Mouse (Mus musculus): ENCODE measurements around the gene Ptprn2. TPM values are rescaled to one million over a fixed set of nuclear protein-coding genes. Genes with fewer than 3 reads are reported as not detected.

Ptprn2 gene
- polyA plus RNA-seq, 1 experiment from 2014 or later = 0.13 TPM

DNA sequence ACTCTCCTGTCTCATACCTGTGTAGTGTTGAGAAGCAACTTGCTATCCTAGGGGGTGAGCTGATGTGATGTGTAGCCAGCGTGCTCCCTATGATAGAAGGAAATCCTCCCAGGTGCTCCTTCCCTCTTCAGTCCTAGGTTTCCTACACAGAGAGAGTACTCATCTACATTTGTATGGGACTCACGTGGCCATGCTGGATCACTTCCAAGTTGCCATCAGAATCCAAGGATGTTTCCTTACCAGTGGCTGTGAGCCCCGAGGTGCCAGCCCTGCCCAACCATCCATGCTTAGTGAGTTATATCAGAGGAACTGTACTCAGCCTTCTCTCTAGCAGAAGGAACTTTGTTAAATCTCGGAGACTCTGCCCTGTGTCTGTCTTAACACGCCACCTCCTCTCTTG is 729.4 kb downstream of the Ptprn2 start:
- no peaks in the 10 kb centered on the region for H3K9me3 ChIP-seq (replicated peaks)
- H3K36me3 ChIP-seq = no peaks in the 10 kb centered on the region
- no peaks in the 10 kb centered on the region for H3K4me1 ChIP-seq (replicated peaks)
- H3K4me3 ChIP-seq = no peak overlapping the region
- no peak overlapping the region for H3K4me2 ChIP-seq
- 70% methylated on average over 5 of the region's 5 CpGs for WGBS
- H3K27ac ChIP-seq = no peak overlapping the region
- no peak for ATAC-seq (replicated peaks; ENCODE audit: insufficient number of reproducible peaks, insufficient read depth, low FRiP score, low read depth)
- no peak overlapping the region for H3K9ac ChIP-seq
- H3K27me3 ChIP-seq = no peaks in the 10 kb centered on the region

DNA sequence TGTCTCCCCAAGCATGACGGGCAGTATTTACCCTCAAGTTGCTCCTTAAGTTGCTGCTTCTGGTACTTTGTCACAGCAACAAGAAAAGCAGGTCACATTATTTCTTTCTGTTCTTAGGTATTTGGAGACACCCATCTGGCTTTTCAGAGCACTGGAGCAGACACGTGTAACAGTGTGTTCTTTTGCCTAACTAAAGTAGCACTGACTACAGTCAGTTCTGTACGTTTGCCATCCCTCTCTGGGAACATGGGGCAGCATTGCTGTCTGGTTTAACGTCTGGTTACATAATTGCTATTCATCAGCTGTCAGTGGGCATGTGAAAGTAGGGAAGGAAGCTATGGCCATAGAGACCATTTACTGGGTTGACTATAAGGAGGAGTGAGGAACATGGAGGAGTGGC is 736.4 kb downstream of the Ptprn2 start:
- no peak for ATAC-seq (replicated peaks; ENCODE audit: insufficient number of reproducible peaks, insufficient read depth, low FRiP score, low read depth)
- Histone ChIP-seq H3K4me2 (no peak overlapping the region), H3K9ac (no peak overlapping the region), H3K9me3 (replicated peaks) (no peaks in the 10 kb centered on the region), H3K36me3 (no peaks in the 10 kb centered on the region), H3K4me3 (no peak overlapping the region), H3K4me1 (replicated peaks) (0 out of 2 replicates have a peak, but pooled peaks cover 2% of the 10 kb centered on the region), H3K27ac (no peak overlapping the region), H3K27me3 (no peaks in the 10 kb centered on the region)
- 80% methylated on average over 4 of the region's 4 CpGs for WGBS

DNA sequence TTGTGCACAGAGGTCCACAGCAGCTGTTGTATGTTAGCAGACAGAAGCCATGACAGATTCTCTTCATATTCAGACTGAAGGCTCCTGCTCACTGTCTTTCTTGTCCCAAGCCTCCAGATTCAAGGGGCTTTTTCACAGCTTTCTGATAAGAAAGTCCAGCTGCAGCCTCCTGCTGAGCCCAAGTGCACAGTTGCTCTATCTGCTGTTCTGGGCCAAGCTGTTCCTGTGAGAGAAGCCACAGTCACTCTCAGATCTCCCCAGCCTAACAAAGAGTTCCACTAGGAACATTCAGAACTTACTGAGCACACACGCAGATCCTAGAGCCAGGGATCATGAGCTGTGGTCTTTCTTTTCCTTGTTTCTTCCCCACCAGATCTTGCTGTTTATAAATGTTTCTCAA is 738.5 kb downstream of the Ptprn2 start:
- Histone ChIP-seq H3K27ac (no peak overlapping the region), H3K36me3 (no peaks in the 10 kb centered on the region), H3K9me3 (replicated peaks) (no peaks in the 10 kb centered on the region), H3K4me2 (no peak overlapping the region), H3K27me3 (no peaks in the 10 kb centered on the region), H3K4me3 (no peak overlapping the region), H3K4me1 (replicated peaks) (0 out of 2 replicates have a peak, but pooled peaks cover 2% of the 10 kb centered on the region), H3K9ac (no peak overlapping the region)
- no peak for ATAC-seq (replicated peaks; ENCODE audit: insufficient number of reproducible peaks, insufficient read depth, low FRiP score, low read depth)
- WGBS = 50% methylated on average over 1 of the region's 1 CpGs

DNA sequence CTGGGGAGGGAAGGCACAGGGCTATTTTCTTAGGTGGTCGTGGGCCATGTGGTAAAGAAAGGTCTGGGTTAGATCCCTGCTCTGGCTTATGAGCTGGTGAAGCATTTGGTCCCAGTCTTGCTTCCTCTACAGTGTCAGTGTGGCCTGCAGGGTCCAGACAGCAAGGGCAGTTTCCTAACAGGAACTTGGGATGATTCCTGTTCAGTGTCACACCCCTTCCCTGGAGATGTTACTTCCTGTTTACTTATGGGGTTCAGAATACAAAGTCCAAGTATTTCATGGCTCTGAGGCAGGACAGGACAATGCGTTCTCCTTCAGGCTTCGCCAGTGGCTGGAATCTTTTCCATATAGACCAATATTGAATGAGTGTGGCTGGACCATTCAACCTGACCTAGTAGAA is 741.7 kb downstream of the Ptprn2 start:
- Histone ChIP-seq H3K27me3 (no peaks in the 10 kb centered on the region), H3K4me1 (replicated peaks) (0 out of 2 replicates have a peak, but pooled peaks cover 2% of the 10 kb centered on the region), H3K4me2 (no peak overlapping the region), H3K9me3 (replicated peaks) (no peaks in the 10 kb centered on the region), H3K9ac (no peak overlapping the region), H3K4me3 (no peak overlapping the region), H3K27ac (no peak overlapping the region), H3K36me3 (no peaks in the 10 kb centered on the region)
- 59% methylated on average over 3 of the region's 3 CpGs for WGBS
- ATAC-seq (replicated peaks; ENCODE audit: insufficient number of reproducible peaks, insufficient read depth, low FRiP score, low read depth) = 0 out of 2 replicates have a peak, but pooled peaks have one; percentile 19

DNA sequence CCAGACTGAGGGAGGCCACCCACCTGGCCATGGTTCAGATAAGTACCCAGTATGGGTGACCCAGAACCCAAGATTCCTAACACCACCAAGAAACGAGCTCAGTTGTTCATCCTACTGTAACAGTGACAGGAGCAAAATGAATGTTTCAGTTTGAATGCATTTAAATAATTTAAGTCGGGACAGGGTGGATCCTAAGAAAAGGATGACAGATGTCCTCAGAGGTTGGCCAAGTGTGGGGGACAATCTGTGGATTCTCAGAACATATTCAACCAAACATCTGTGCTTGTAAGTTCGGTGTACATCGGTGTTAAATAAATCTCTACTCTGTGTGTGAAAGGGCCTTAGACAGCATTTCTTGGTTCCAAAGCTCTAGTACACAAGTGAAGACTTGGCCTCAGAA is 743.9 kb downstream of the Ptprn2 start:
- H3K4me2 ChIP-seq = no peak overlapping the region
- no peaks in the 10 kb centered on the region for H3K4me1 ChIP-seq (replicated peaks)
- no peaks in the 10 kb centered on the region for H3K9me3 ChIP-seq (replicated peaks)
- H3K4me3 ChIP-seq = no peak overlapping the region
- WGBS = 83% methylated on average over 4 of the region's 4 CpGs
- ATAC-seq (replicated peaks; ENCODE audit: insufficient number of reproducible peaks, insufficient read depth, low FRiP score, low read depth) = no peak
- no peaks in the 10 kb centered on the region for H3K36me3 ChIP-seq
- no peaks in the 10 kb centered on the region for H3K27me3 ChIP-seq
- H3K9ac ChIP-seq = no peak overlapping the region
- no peak overlapping the region for H3K27ac ChIP-seq

DNA sequence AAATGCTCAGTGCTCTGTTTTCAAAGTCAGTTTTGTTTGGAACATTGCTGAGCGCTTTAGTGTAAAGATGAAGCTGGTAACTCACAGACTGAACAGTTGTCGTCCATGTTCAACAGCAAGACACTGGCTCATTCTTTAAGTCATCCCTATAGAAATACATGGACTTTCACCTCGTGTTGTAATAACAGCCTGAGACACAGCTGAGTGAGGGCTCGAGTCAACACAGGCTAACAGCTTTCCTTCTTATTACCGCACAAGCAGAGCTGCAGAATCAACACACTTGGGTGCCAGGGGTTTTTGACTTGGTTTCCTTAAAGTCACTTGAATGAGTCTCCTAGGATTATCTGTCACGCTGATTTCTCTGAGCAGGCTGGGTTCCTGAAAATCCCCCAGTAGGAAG is 744.8 kb downstream of the Ptprn2 start:
- H3K4me2 ChIP-seq = no peak overlapping the region
- no peaks in the 10 kb centered on the region for H3K4me1 ChIP-seq (replicated peaks)
- ATAC-seq (replicated peaks; ENCODE audit: insufficient number of reproducible peaks, insufficient read depth, low FRiP score, low read depth) = no peak
- no peaks in the 10 kb centered on the region for H3K36me3 ChIP-seq
- H3K27ac ChIP-seq = no peak overlapping the region
- no peaks in the 10 kb centered on the region for H3K9me3 ChIP-seq (replicated peaks)
- WGBS = 82% methylated on average over 6 of the region's 6 CpGs
- H3K4me3 ChIP-seq = no peak overlapping the region
- no peaks in the 10 kb centered on the region for H3K27me3 ChIP-seq
- no peak overlapping the region for H3K9ac ChIP-seq

DNA sequence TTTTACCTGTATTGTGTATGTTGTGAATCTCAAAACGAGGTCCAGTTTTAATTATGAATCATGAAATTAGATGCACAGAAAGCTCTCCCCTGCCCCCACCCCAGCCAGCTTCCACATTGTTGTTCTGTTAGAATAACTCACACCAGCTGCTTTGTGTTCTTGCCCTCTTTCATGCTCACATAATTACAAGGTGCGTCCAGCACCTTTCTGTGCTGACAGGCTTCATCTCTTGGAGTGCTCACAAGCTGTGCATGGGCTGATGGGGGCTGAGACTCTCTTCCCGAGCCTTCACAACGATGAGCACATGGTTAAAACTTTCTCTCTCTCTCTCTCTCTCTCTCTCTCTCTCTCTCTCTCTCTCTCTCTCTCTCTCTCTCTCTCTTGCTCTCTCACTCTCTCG is 746.3 kb downstream of the Ptprn2 start:
- WGBS = 44% methylated on average over 5 of the region's 5 CpGs
- Histone ChIP-seq H3K9ac (no peak overlapping the region), H3K27me3 (no peaks in the 10 kb centered on the region), H3K4me2 (no peak overlapping the region), H3K4me3 (no peak overlapping the region), H3K36me3 (no peaks in the 10 kb centered on the region), H3K4me1 (replicated peaks) (no peaks in the 10 kb centered on the region), H3K27ac (no peak overlapping the region), H3K9me3 (replicated peaks) (no peaks in the 10 kb centered on the region)
- no peak for ATAC-seq (replicated peaks; ENCODE audit: insufficient number of reproducible peaks, insufficient read depth, low FRiP score, low read depth)

DNA sequence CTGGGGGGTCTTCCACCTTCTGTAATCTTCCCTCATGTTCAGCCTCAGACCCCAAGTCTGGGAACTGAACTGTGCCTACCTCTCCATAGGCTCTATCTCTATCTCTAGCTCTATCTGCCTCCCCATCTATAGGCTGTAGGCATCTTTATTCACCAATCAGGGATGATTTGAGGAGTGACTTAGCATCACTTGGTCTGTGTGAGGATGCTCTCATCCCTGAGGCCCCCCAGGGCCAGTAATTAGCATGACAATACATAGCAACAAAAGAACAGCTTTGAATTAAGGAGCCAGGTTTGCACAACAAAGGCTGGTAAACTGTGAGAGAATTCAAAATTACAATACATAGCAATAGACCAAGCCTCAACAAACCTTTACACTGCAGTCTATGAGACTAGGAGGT is 749.6 kb downstream of the Ptprn2 start:
- no peaks in the 10 kb centered on the region for H3K9me3 ChIP-seq (replicated peaks)
- no peaks in the 10 kb centered on the region for H3K36me3 ChIP-seq
- no peak overlapping the region for H3K27ac ChIP-seq
- H3K4me2 ChIP-seq = no peak overlapping the region
- H3K9ac ChIP-seq = no peak overlapping the region
- H3K4me1 ChIP-seq (replicated peaks) = no peaks in the 10 kb centered on the region
- H3K4me3 ChIP-seq = no peak overlapping the region
- no peak for ATAC-seq (replicated peaks; ENCODE audit: insufficient number of reproducible peaks, insufficient read depth, low FRiP score, low read depth)
- no peaks in the 10 kb centered on the region for H3K27me3 ChIP-seq

DNA sequence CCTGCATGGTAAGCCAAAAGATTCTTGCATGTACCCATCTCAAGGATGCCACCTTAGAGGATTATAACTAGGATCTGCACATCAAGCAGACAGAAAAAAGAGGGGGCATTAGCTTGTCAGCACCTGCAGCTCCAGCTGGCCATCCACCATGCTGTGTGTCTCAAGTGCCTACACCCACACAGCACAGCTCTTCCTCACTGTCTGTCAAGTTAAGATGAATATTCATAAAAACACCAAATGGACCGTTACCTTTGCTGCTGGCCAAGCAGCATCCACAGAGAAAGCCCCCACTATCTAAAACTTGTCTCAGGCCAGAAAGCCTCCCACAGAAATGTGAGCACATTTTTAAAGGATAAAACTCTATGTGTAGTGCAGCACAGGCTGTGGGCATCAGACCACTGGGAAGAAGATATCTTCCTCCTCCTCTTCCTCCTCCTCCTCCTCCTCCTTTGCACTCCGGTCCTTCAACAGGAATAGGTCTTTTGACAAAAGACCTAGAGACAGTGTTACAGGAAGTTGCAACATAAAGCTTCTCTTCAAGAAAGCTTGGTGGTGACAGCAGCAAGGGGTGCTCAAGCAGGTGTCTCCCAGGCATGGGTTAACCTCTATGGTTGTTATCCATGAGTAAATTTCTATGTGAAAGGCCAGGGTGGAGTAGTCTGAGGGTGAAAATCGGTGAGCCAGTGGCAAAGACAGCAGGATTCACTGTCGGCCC is 750.7 kb downstream of the Ptprn2 start:
- no peaks in the 10 kb centered on the region for H3K9me3 ChIP-seq (replicated peaks)
- WGBS = 64% methylated on average over 4 of the region's 4 CpGs
- no peak overlapping the region for H3K9ac ChIP-seq
- no peaks in the 10 kb centered on the region for H3K4me1 ChIP-seq (replicated peaks)
- H3K36me3 ChIP-seq = no peaks in the 10 kb centered on the region
- H3K27me3 ChIP-seq = no peaks in the 10 kb centered on the region
- no peak overlapping the region for H3K4me2 ChIP-seq
- H3K27ac ChIP-seq = no peak overlapping the region
- H3K4me3 ChIP-seq = no peak overlapping the region
- no peak for ATAC-seq (replicated peaks; ENCODE audit: insufficient number of reproducible peaks, insufficient read depth, low FRiP score, low read depth)

DNA sequence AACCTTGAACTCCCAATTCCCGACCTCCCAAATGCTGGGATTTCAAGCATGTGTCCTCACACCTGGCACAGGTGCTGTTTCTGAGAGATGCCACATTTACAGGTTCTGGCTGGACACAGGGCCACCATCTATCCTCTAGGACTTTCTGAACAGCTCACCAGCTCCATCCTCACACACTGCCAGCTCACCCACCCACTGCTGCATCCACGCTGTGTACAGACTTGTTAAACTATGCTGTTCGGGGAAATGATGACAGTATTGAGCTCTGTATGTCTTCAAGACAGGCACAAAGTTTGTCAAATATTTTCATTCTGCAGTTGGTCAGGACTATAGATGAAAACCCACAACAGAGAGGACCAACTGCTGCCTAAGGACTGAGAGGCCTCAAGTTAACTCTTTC is 751.5 kb downstream of the Ptprn2 start:
- no peak overlapping the region for H3K4me2 ChIP-seq
- no peak for ATAC-seq (replicated peaks; ENCODE audit: insufficient number of reproducible peaks, insufficient read depth, low FRiP score, low read depth)
- WGBS = 80% methylated on average over 3 of the region's 3 CpGs
- no peaks in the 10 kb centered on the region for H3K9me3 ChIP-seq (replicated peaks)
- H3K27me3 ChIP-seq = no peaks in the 10 kb centered on the region
- no peak overlapping the region for H3K9ac ChIP-seq
- H3K4me3 ChIP-seq = no peak overlapping the region
- H3K27ac ChIP-seq = no peak overlapping the region
- no peaks in the 10 kb centered on the region for H3K36me3 ChIP-seq
- no peaks in the 10 kb centered on the region for H3K4me1 ChIP-seq (replicated peaks)

DNA sequence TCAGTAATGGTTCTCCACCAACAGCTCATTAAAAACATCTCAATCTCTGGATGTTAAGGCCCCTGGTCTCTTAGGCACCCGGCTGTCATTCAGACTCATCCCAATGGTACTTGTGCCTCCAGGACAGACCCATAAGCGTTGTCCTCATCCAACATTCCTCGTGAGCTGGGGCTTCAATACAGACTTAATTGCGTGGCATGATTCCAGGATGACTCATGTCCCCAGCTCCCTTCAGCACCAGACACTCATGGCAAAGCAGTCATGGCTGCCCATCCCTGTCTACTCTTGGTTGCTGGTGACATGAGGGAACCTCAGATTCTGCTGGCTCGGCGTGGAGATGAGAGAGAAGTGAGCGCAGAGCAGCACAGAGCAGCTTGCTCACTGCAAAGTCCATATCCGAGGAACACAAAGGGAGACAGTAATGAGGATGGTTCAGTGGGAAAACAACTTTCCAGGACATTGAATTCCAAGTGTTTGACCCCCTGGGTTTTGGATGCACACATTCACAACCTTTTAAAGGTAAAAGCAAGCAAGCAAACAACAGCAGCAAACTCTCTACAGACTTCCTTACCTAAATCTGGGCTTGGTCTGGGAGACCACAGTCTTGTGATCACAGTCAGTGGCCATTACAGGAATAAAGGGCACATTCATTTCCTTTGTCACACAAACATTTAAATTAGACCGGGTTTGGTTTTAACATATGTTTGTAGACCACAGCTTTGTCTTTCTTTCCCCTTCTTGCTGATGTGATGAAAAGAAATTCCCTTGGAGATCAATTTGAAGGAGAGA is 754.6 kb downstream of the Ptprn2 start:
- ATAC-seq (replicated peaks; ENCODE audit: insufficient number of reproducible peaks, insufficient read depth, low FRiP score, low read depth) = no peak
- WGBS = 63% methylated on average over 9 of the region's 9 CpGs
- no peak overlapping the region for H3K4me2 ChIP-seq

More for the DNA sequence above, 754.6 kb downstream of the Ptprn2 start:
- 0 out of 2 replicates have a peak, but pooled peaks cover 2% of the 10 kb centered on the region for H3K4me1 ChIP-seq (replicated peaks)
- H3K36me3 ChIP-seq = no peaks in the 10 kb centered on the region
- peaks cover 3% of the 10 kb centered on the region; the same call in 1 of the 2 replicates for H3K27me3 ChIP-seq
- no peaks in the 10 kb centered on the region for H3K9me3 ChIP-seq (replicated peaks)
- no peak overlapping the region for H3K4me3 ChIP-seq
- no peak overlapping the region for H3K9ac ChIP-seq
- no peak overlapping the region for H3K27ac ChIP-seq
